In the genomic region with DNA sequence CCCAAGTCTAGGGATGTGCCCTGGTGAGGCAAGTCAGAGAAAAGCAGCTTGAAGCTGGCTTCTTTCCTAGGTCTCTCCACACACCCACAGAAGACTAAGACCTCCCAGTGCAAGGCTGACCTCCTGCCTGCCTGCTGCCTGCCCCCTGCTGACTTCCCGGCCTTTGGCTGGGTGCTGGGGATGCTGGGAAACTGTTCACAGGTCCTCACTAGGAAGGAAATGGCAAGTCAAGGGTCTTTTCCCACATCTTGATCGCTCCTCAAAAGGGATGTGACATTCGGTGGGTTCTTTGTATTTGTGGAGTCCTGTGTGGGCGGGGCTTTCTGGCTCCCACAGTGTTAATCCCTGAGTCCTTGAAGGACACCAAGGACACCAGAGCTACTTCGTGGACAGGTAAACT, we compare ENCODE assay signal across 32 mouse cellular contexts. TPM values are rescaled to one million over a fixed set of nuclear protein-coding genes. Genes with fewer than 3 reads are reported as not detected.
"Had no signal": no experiment of that assay in that cellular context is flagged by ENCODE, and none has a peak within 500 bp of the region (broad histone marks: within the 10 kb centered on the region; RNA-seq: fewer than 3 reads in every experiment).

No protein-coding gene starts in this region.

- H3K36me3 ChIP-seq: heart, embryonic 10.5 days; heart, embryonic 12.5 days; heart, embryonic 13.5 days; heart, embryonic 15.5 days; hindbrain, embryonic 10.5 days; hindbrain, embryonic 12.5 days; hindbrain, embryonic 13.5 days; hindbrain, embryonic 15.5 days; intestine, embryonic 15.5 days; kidney, embryonic 15.5 days had no signal

- H3K4me3 ChIP-seq: heart, embryonic 10.5 days; heart, embryonic 12.5 days; heart, embryonic 13.5 days; heart, embryonic 15.5 days; hindbrain, embryonic 10.5 days; hindbrain, embryonic 12.5 days; hindbrain, embryonic 13.5 days; hindbrain, embryonic 15.5 days; intestine, embryonic 15.5 days; kidney, embryonic 15.5 days; layer of hippocampus, adult 2 months; left cerebral cortex, adult 2 months had no signal

- H3K4me2 ChIP-seq: heart, embryonic 11.5 days; heart, embryonic 12.5 days; heart, embryonic 13.5 days; heart, embryonic 15.5 days; hindbrain, embryonic 12.5 days; hindbrain, embryonic 13.5 days; hindbrain, embryonic 14.5 days; hindbrain, embryonic 15.5 days; intestine, embryonic 15.5 days; kidney, embryonic 15.5 days had no signal

- DNase-seq: heart, postnatal 10 days; heart, postnatal 14 days; heart, postnatal 4 days; kidney, adult 11 months; kidney, adult 18-20 months; kidney, adult 8-10 months; kidney, adult 9 months; kidney, postnatal 10 days; kidney, postnatal 14 days; kidney, postnatal 25 days; kidney, postnatal 36 days; kidney, postnatal 4 days; layer of hippocampus, adult 9-11 months; layer of hippocampus, postnatal 36 days had no signal

- H3K27ac ChIP-seq: heart, embryonic 10.5 days; heart, embryonic 13.5 days; heart, embryonic 15.5 days; hindbrain, embryonic 10.5 days; hindbrain, embryonic 12.5 days; hindbrain, embryonic 13.5 days; hindbrain, embryonic 14.5 days; hindbrain, embryonic 15.5 days; hindbrain, postnatal 0 days; intestine, embryonic 15.5 days; kidney, embryonic 15.5 days; kidney, postnatal 0 days; layer of hippocampus, adult 2 months; left cerebral cortex, adult 2 months had no signal

- H3K27me3 ChIP-seq: heart, embryonic 12.5 days; heart, embryonic 13.5 days; heart, embryonic 15.5 days; hindbrain, embryonic 12.5 days; hindbrain, embryonic 13.5 days; hindbrain, embryonic 15.5 days; intestine, embryonic 15.5 days; kidney, embryonic 15.5 days had no signal

- H3K4me1 ChIP-seq: heart, embryonic 12.5 days; hindbrain, embryonic 12.5 days; hindbrain, embryonic 13.5 days; hindbrain, embryonic 15.5 days; intestine, embryonic 15.5 days had no signal

RNA-seq across cellular contexts. Expression of a gene that starts 44.7 kb away (rescaled TPM):
- total RNA-seq: hematopoietic stem cell, adult 5-6 weeks had no signal
- polyA plus RNA-seq: heart, embryonic 10.5 days; heart, embryonic 11.5 days; hindbrain, embryonic 10.5 days; inflammation-experienced regulatory T-cells, adult 6 months had no signal
